Mouse (Mus musculus) kidney, adult 2 months (tissue): ENCODE data around the gene Mapk10.

Experiments used
- CTCF ChIP-seq: fragments of 200-500 bp; conservative IDR thresholded peaks from 2 replicates; pipeline ENCODE4 v1.5.1; 2011; ENCODE audit warnings: low read depth, mild to moderate bottlenecking, control low read depth, low read length, moderate library complexity, mixed read lengths; ENCODE audit not compliant: insufficient read depth, insufficient read length
- POLR2A ChIP-seq: fragments of 200-500 bp; IDR thresholded peaks from one replicate; pipeline ENCODE4 v1.6.1; 2011; ENCODE audit warnings: low read depth, low read length, control low read depth

GRCm38 (mm10) chr5:103109409-103109808 is 101.7 kb downstream of the Mapk10 start:
- no peak for TF ChIP-seq POLR2A
- no peak for TF ChIP-seq CTCF
